Mouse (Mus musculus) MEL (cell line): Measurements from ENCODE around the gene B430306N03Rik.

Experiments used
- EP300 ChIP-seq, 2 experiments: IDR thresholded peaks; 2 replicates each; pipeline ENCODE4 v1.6.1; 2011; ENCODE audit warnings: improper control_type of control experiment in 2 of 2, low read length in 2 of 2, low read depth in 1 of 2, mild to moderate bottlenecking in 1 of 2
- HCFC1 ChIP-seq: IDR thresholded peaks from 2 replicates; pipeline ENCODE4 v1.6.1; 2012; ENCODE audit warnings: low read depth, mild to moderate bottlenecking, inconsistent platforms, low read length, improper control_type of control experiment, moderate library complexity
- MAX ChIP-seq: IDR thresholded peaks from 2 replicates; pipeline ENCODE4 v1.6.1; 2011; ENCODE audit warnings: low read length, improper control_type of control experiment
- MEF2A ChIP-seq: IDR thresholded peaks from 2 replicates; pipeline ENCODE4 v1.6.1; 2014; ENCODE audit warnings: low read depth, mild to moderate bottlenecking, inconsistent platforms, low read length, improper control_type of control experiment; ENCODE audit not compliant: poor library complexity, insufficient replicate concordance, severe bottlenecking; ENCODE audit errors: extremely low read depth
- NRF1 ChIP-seq: IDR thresholded peaks from 2 replicates; pipeline ENCODE4 v1.6.1; 2014; ENCODE audit warnings: low read depth, mild to moderate bottlenecking, inconsistent platforms, low read length, improper control_type of control experiment, moderate library complexity; ENCODE audit not compliant: poor library complexity, insufficient read depth, severe bottlenecking
- RCOR1 ChIP-seq: IDR thresholded peaks from 2 replicates; pipeline ENCODE4 v1.6.1; 2012; ENCODE audit warnings: low read depth, mild to moderate bottlenecking, inconsistent platforms, low read length, improper control_type of control experiment
- USF1 ChIP-seq: IDR thresholded peaks from 2 replicates; pipeline ENCODE4 v1.6.1; 2014; ENCODE audit warnings: low read depth, mild to moderate bottlenecking, inconsistent platforms, low read length, improper control_type of control experiment, moderate library complexity

- no peak for TF ChIP-seq USF1
- no peak for TF ChIP-seq NRF1
- no peak for TF ChIP-seq RCOR1
- no peak for TF ChIP-seq HCFC1
- no peak for TF ChIP-seq EP300 (IDR thresholded peaks at IDR 0.05; ENCODE audit: low read depth in 1 of 2, low read length in 2 of 2)
- TF ChIP-seq MAX: no peak
- TF ChIP-seq MEF2A: no peak
Measured at GRCm38 (mm10) chr17:48346834-48347233, 30.9 kb downstream of the B430306N03Rik start.
